Comparison of ENCODE assay signal across 20 mouse cellular contexts in genomic region chr16:43581551-43581950, GRCm38 (mm10).
DNase-seq lines count a peak whose midpoint lies in the region; ATAC-seq and TF ChIP-seq lines count a peak whose summit lies in the region.
"Had no signal": no experiment of that assay in that cellular context is flagged by ENCODE, and none has a peak within 500 bp of the region (broad histone marks: within the 10 kb centered on the region; RNA-seq: fewer than 3 reads in every experiment).

No protein-coding gene starts in this region.

- H3K4me2 ChIP-seq in kidney, postnatal 0 days (ENCODE audit: low read length), result no peak overlapping the region
- H3K4me2 ChIP-seq: embryonic facial prominence, embryonic 13.5 days; limb, embryonic 15.5 days; liver, embryonic 15.5 days; midbrain, embryonic 11.5 days had no signal

- no peaks in the 10 kb centered on the region for H3K27me3 ChIP-seq in kidney, postnatal 0 days (ENCODE audit: insufficient read depth, low read length)
- H3K27me3 ChIP-seq: embryonic facial prominence, embryonic 13.5 days; limb, embryonic 15.5 days; liver, embryonic 15.5 days had no signal

- H3K27ac ChIP-seq in kidney, postnatal 0 days, result peak overlapping the region; percentile 72
- H3K27ac ChIP-seq: hindbrain, embryonic 10.5 days; liver, embryonic 15.5 days; macrophage had no signal

- peak; percentile 80 for DNase-seq in heart, adult 11 months
- DNase-seq in heart, adult 18-20 months, result no peak
- DNase-seq in kidney, postnatal 0 days (ENCODE audit: low spot score), result peak; percentile 84
- DNase-seq in kidney, adult 9 months, result no peak
- peak; percentile 48 for DNase-seq in kidney, postnatal 10 days
- DNase-seq in B cell, adult 2 months, result no peak
- DNase-seq: adrenal gland, postnatal 10 days; cerebellum, adult 11 months; cerebellum, postnatal 10 days; right cerebral cortex, postnatal 14 days; spleen, adult 18-20 months; thymus, postnatal 25 days had no signal

- 56% methylated on average over 4 of the region's 4 CpGs for WGBS in kidney, postnatal 0 days

- H3K4me3 ChIP-seq in kidney, postnatal 0 days (replicated peaks; ENCODE audit: low read depth, low read length), result no peak overlapping the region
- H3K4me3 ChIP-seq: embryonic facial prominence, embryonic 13.5 days; hindbrain, embryonic 10.5 days; limb, embryonic 15.5 days; liver, embryonic 15.5 days had no signal

- H3K9me3 ChIP-seq in kidney, postnatal 0 days (replicated peaks; ENCODE audit: low read length), result no peaks in the 10 kb centered on the region
- H3K9me3 ChIP-seq: embryonic facial prominence, embryonic 13.5 days; hindbrain, embryonic 10.5 days; limb, embryonic 15.5 days; liver, embryonic 15.5 days had no signal

- ATAC-seq in kidney, postnatal 0 days (replicated peaks; ENCODE audit: low FRiP score, low read depth), result peak; percentile 55; the same call in 1 of the 2 replicates
- ATAC-seq in megakaryocyte progenitor cell, adult 5-6 weeks (replicated peaks; ENCODE audit: poor library complexity), result peak; percentile 47; the same call in 1 of the 2 replicates
- ATAC-seq: activated CD4-positive, CD25-positive, alpha-beta regulatory T cell, adult 4 months had no signal

- no peaks in the 10 kb centered on the region for H3K36me3 ChIP-seq in kidney, postnatal 0 days (ENCODE audit: insufficient read depth, low read length)
- H3K36me3 ChIP-seq: embryonic facial prominence, embryonic 13.5 days; limb, embryonic 15.5 days; liver, embryonic 15.5 days had no signal

- no peak overlapping the region for H3K9ac ChIP-seq in kidney, postnatal 0 days (ENCODE audit: low read depth, low read length)
- H3K9ac ChIP-seq: embryonic facial prominence, embryonic 13.5 days; limb, embryonic 15.5 days; liver, embryonic 15.5 days had no signal

- no peak for TF ChIP-seq CTCF in kidney, postnatal 0 days (IDR thresholded peaks at IDR 0.05; ENCODE audit: low read depth)

- H3K4me1 ChIP-seq in kidney, postnatal 0 days (replicated peaks; ENCODE audit: insufficient read depth, low read length), result peaks cover 20% of the 10 kb centered on the region
- H3K4me1 ChIP-seq: liver, embryonic 15.5 days had no signal

Comparison
In these comparisons a context has a peak if more than half of its experiments do, and no peak if none do; other contexts are left out.
1. DNase-seq: peak in heart, adult 11 months (single experiment), kidney, postnatal 0 days (single experiment) and kidney, postnatal 10 days (single experiment); none in heart, adult 18-20 months (0 of 2), kidney, adult 9 months (single experiment) and B cell, adult 2 months (0 of 2).